Mouse (Mus musculus) limb, embryonic 15.5 days (tissue): Measurements from ENCODE around the gene Fam57b. TPM values are rescaled to one million over a fixed set of nuclear protein-coding genes. Genes with fewer than 3 reads are reported as not detected.
A peak's percentile ranks its signal among the peaks of the same experiment; 100 is the strongest.

Experiments
- ATAC-seq: fragments of 200-750 bp; cut with Nextera tagmentation; 2 replicates; pipeline ENCODE4 v1.8.0; 2017; ENCODE audit warnings: low read depth, moderate TSS enrichment; ENCODE audit not compliant: insufficient number of reproducible peaks, low FRiP score, low TSS enrichment
- H3K27ac ChIP-seq: fragments of 300-500 bp; sonication (generic); 2 replicates; pipeline ENCODE4 v1.5.1; 2015; ENCODE audit warnings: moderate library complexity, mild to moderate bottlenecking, inconsistent platforms
- H3K27me3 ChIP-seq: fragments of 300-500 bp; sonication (generic); 2 replicates; pipeline ENCODE4 v1.6.1; 2015; ENCODE audit warnings: inconsistent platforms
- H3K36me3 ChIP-seq: fragments of 300-500 bp; sonication (generic); 2 replicates; pipeline ENCODE4 v1.6.1; 2015; ENCODE audit warnings: inconsistent platforms
- H3K4me1 ChIP-seq: fragments of 300-500 bp; sonication (generic); 2 replicates; pipeline ENCODE4 v1.6.1; 2015; ENCODE audit warnings: inconsistent platforms
- H3K4me2 ChIP-seq: fragments of 300-500 bp; sonication (generic); 2 replicates; pipeline ENCODE4 v1.6.1; 2015; ENCODE audit warnings: mild to moderate bottlenecking, inconsistent platforms
- H3K4me3 ChIP-seq: fragments of 300-500 bp; sonication (generic); 2 replicates; pipeline ENCODE4 v1.5.1; 2015; ENCODE audit warnings: mild to moderate bottlenecking, inconsistent platforms
- H3K9ac ChIP-seq: fragments of 300-500 bp; sonication (generic); 2 replicates; pipeline ENCODE4 v1.6.1; 2015; ENCODE audit warnings: inconsistent platforms
- H3K9me3 ChIP-seq: fragments of 300-500 bp; sonication (generic); 2 replicates; pipeline ENCODE4 v1.6.1; 2016; ENCODE audit warnings: inconsistent platforms
- WGBS: fragments of 180-500 bp; shearing (Covaris S2); methylation state at CpG from one replicate; pipeline ENCODE4 v1.1.7; 2015; 5-methylcytosine and 5-hydroxymethylcytosine counted together
- polyA plus RNA-seq: library from polyadenylated mRNA; unstranded; fragments of >200 nt; fragmentation: Nextera tagmentation; extraction: Ambion mirVana; gene quantifications from 2 replicates; pipeline ENCODE4 v1.2.1, GENCODE M21; 2015

Gene Fam57b
- polyA plus RNA-seq, 1 experiment from 2014 or later = 0.56 TPM

DNA sequence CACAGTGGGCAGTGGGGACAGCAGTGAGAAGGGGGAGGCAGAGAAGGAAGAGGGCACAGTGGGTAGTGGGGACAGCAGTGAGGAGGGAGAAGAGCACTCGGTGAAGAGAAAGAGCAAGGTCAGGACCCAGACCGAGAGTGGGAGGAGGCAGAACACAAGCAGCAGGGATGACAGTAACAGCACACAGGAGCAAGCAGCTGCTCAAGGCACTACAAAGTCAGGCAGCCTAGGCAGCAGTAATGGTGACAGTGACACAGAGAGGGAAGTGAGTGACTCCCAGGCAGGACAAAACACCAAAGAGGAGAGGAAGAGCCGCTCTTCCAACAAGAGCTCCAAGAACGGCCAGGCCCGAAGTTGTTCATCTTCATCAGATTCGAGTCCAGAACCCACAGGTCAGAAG lies 66.3 kb downstream of the Fam57b start:
- H3K27me3 ChIP-seq = no peaks in the 10 kb centered on the region
- H3K4me1 ChIP-seq = peaks cover 33% of the 10 kb centered on the region
- no peak for ATAC-seq
- 76% methylated on average over 6 of the region's 6 CpGs for WGBS
- peak overlapping the region; percentile 82 for H3K4me2 ChIP-seq
- H3K9me3 ChIP-seq = no peaks in the 10 kb centered on the region
- peak overlapping the region; percentile 60 for H3K9ac ChIP-seq
- peak overlapping the region; percentile 91; the same call in 1 of the 2 replicates for H3K27ac ChIP-seq
- H3K36me3 ChIP-seq = peaks cover 63% of the 10 kb centered on the region
- H3K4me3 ChIP-seq = peak overlapping the region; percentile 69

DNA sequence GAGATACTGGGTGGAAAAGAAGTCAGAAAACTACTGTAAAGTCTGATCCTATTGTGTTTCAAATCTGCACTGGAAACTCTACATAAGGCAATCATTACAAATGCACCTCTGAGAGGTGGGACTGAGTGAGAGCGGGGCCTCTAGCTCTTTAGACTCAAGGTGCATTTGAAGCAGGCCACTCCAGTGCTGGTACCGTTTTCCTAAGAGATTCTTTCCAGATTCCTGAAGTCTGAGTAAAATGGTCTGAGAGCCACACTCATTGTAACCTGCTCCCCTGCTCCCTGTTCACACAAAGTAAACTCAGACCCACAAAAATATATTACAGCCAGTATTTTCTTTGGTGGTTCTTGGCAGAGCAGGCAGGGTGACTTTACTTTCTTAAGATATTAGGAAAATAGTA lies 70.1 kb downstream of the Fam57b start:
- Histone ChIP-seq H3K4me1 (peaks cover 22% of the 10 kb centered on the region), H3K27ac (no peak overlapping the region), H3K4me2 (no peak overlapping the region), H3K27me3 (no peaks in the 10 kb centered on the region), H3K36me3 (peaks cover 87% of the 10 kb centered on the region), H3K9ac (no peak overlapping the region), H3K4me3 (no peak overlapping the region), H3K9me3 (no peaks in the 10 kb centered on the region)
- no peak for ATAC-seq
- 88% methylated on average over 2 of the region's 2 CpGs for WGBS

DNA sequence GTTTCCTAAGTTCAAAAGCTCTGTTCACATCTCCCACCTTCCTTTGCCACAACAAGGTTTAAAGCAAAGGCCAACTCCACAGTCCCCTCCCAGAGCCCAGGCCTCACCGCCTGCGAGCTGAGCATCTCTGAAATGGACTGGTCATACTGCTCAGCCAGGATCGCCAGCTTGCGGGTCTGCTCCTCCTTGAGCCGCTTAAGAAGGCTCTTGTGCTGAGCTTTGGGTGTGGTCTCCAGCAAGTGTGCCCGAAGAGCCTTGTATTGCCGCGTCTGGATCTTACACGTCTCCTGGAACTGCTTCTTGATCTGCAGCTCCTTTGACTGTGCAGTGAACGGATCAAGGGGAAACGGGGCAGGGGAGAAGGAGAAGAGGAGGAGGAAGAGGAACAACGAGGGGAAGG lies 70.5 kb downstream of the Fam57b start:
- Histone ChIP-seq H3K27ac (no peak overlapping the region), H3K36me3 (peaks cover 92% of the 10 kb centered on the region), H3K9ac (no peak overlapping the region), H3K4me1 (peaks cover 18% of the 10 kb centered on the region), H3K27me3 (no peaks in the 10 kb centered on the region), H3K4me2 (no peak overlapping the region), H3K4me3 (no peak overlapping the region), H3K9me3 (no peaks in the 10 kb centered on the region)
- ATAC-seq = no peak
- WGBS = 85% methylated on average over 12 of the region's 12 CpGs

DNA sequence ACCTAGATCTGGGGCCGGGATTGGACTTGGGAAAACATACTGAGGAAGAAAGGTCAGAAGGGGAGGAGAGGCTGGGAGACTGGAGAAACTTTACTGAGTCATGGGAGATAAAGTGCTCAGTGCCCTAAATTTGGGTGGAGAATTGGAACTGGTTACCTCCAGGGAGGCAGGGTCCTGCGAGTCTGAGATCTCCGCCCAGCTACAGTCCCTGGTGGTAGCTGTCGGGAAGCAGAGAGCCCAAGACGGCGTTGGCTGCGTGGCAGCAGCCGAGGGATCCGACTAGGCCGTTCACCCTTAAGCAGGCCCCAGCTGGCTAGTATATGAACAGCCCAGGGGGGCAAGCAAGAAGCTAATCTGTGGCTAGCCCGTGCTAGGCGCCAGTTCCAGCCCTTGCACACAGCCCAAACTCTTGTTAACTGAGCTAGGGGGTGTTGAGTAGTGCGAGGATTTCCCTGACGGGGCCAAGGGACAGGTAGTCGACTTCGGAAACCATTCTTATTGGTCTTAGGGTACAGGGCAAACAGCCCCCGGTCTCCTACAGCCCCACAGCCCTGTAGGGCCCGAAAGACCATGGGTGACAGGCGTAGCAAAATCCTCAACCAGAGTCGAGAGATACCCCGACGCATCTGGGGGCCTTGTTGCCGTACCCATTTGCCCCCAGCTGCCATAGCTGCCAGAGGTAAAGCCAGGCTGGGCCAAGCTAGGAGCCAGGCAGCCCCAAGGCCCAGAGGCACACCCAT lies 72.5 kb downstream of the Fam57b start:
- Histone ChIP-seq H3K4me2 (no peak overlapping the region), H3K9ac (no peak overlapping the region), H3K4me3 (no peak overlapping the region), H3K4me1 (no peaks in the 10 kb centered on the region), H3K27me3 (no peaks in the 10 kb centered on the region), H3K36me3 (peaks cover 99% of the 10 kb centered on the region), H3K27ac (no peak overlapping the region), H3K9me3 (no peaks in the 10 kb centered on the region)
- no peak for ATAC-seq
- 89% methylated on average over 23 of the region's 23 CpGs for WGBS

DNA sequence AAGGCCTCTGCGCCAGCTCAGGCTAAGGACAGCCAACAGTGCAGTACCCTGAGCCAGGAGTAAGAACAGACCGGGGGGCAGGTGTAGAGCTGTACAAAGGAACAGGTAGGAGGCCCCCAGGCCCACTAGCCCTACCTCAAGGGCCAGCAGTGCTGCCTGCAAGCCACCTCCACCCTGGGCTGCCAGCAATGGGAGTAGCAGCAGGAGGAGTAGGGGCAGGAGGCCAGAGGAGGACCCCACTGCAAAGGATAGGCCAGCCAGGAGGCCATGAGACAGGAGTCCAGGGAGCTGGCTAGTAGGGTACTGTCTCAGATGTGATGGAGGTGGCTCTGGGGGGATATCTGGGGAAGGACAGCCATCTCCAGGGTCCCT lies 73.0 kb downstream of the Fam57b start:
- no peak for ATAC-seq
- Histone ChIP-seq H3K9me3 (no peaks in the 10 kb centered on the region), H3K4me2 (no peak overlapping the region), H3K36me3 (peaks cover 99% of the 10 kb centered on the region), H3K9ac (0 out of 2 replicates have a peak overlapping the region, but pooled peaks have one; percentile 23), H3K4me1 (no peaks in the 10 kb centered on the region), H3K4me3 (no peak overlapping the region), H3K27me3 (no peaks in the 10 kb centered on the region), H3K27ac (no peak overlapping the region)
- WGBS = 94% methylated on average over 2 of the region's 2 CpGs

DNA sequence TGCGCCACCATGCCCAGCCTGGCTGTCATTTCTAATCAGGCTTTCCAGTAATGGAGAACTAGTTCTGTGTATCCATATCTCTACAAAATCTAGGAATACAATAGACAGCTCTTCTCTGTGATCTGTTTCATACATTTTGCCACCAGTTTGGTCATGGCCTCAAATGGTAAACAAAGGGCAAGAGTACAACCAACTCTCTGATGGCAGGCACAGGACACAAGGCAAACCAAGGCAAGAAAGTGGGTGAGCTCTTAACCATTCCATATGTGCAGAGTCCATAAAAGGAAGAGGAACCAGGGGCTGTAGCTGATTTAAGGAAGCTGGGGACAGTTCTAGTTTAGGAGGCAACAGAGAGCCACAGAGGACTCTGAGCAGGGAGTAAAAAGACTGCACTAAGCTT lies 79.8 kb downstream of the Fam57b start:
- Histone ChIP-seq H3K27ac (no peak overlapping the region), H3K9me3 (no peaks in the 10 kb centered on the region), H3K36me3 (peaks cover 92% of the 10 kb centered on the region), H3K9ac (no peak overlapping the region), H3K4me3 (no peak overlapping the region), H3K4me1 (peaks cover 16% of the 10 kb centered on the region), H3K27me3 (no peaks in the 10 kb centered on the region), H3K4me2 (no peak overlapping the region)
- 98% methylated on average over 1 of the region's 1 CpGs for WGBS
- no peak for ATAC-seq

Other genes with a start within 250 kb of the Fam57b start
- gene Eif3c, start 231.3 kb upstream of the Fam57b start, polyA plus RNA-seq = 173 and 191 TPM in 2 replicates
- gene Apobr, start 212.7 kb upstream of the Fam57b start, polyA plus RNA-seq = 0.79 and 1.9 TPM in 2 replicates
- gene Cln3, start 211.9 kb upstream of the Fam57b start, polyA plus RNA-seq = 32.7 and 37.7 TPM in 2 replicates
- gene Il27, start 202.7 kb upstream of the Fam57b start, polyA plus RNA-seq = not detected in 2 replicates
- 29.8 and 41.9 TPM in 2 replicates for gene Nupr1, start 166.8 kb upstream of the Fam57b start, polyA plus RNA-seq
- 43.4 and 43.9 TPM in 2 replicates for gene Sgf29, start 148.4 kb upstream of the Fam57b start, polyA plus RNA-seq
- gene Sult1a1, start 121.2 kb upstream of the Fam57b start, polyA plus RNA-seq = 12.2 and 17.5 TPM in 2 replicates
- 109 and 131 TPM in 2 replicates for gene Bola2, start 102.3 kb upstream of the Fam57b start, polyA plus RNA-seq
- 10.5 and 12.3 TPM in 2 replicates for gene Slx1b, start 101.9 kb upstream of the Fam57b start, polyA plus RNA-seq
- 44.5 and 46.5 TPM in 2 replicates for gene Coro1a, start 89.9 kb upstream of the Fam57b start, polyA plus RNA-seq
- 65.2 and 68.3 TPM in 2 replicates for gene Mapk3, start 38.1 kb upstream of the Fam57b start, polyA plus RNA-seq
- 16.8 and 17.7 TPM in 2 replicates for gene Gdpd3, start 31.3 kb upstream of the Fam57b start, polyA plus RNA-seq
- 117 and 122 TPM in 2 replicates for gene Ypel3, start 20.7 kb upstream of the Fam57b start, polyA plus RNA-seq
- 0.37 and 0.46 TPM in 2 replicates for gene Tbx6, start 16.2 kb upstream of the Fam57b start, polyA plus RNA-seq
- gene Ppp4c, start 5.2 kb upstream of the Fam57b start, polyA plus RNA-seq = 212 and 227 TPM in 2 replicates
- gene 4930451I11Rik, start 34.0 kb downstream of the Fam57b start, polyA plus RNA-seq = not detected in 2 replicates
- gene Doc2a, start 49.7 kb downstream of the Fam57b start, polyA plus RNA-seq = 0.57 and 0.82 TPM in 2 replicates
- gene Hirip3, start 64.3 kb downstream of the Fam57b start, polyA plus RNA-seq = 26.7 and 30.1 TPM in 2 replicates
- gene Ino80e, start 64.7 kb downstream of the Fam57b start, polyA plus RNA-seq = 80.7 and 82.1 TPM in 2 replicates
- gene Taok2, start 87.0 kb downstream of the Fam57b start, polyA plus RNA-seq = 40.9 and 46.3 TPM in 2 replicates
- 31.3 and 35.1 TPM in 2 replicates for gene Tmem219, start 125.2 kb downstream of the Fam57b start, polyA plus RNA-seq
- gene Kctd13, start 131.2 kb downstream of the Fam57b start, polyA plus RNA-seq = 13.5 and 15.3 TPM in 2 replicates
- gene Asphd1, start 151.9 kb downstream of the Fam57b start, polyA plus RNA-seq = 0.10 TPM in 1 of 2 replicates, not detected in the other
- 0.46 and 0.50 TPM in 2 replicates for gene Sez6l2, start 152.9 kb downstream of the Fam57b start, polyA plus RNA-seq
- 105 and 119 TPM in 2 replicates for gene Cdipt, start 178.2 kb downstream of the Fam57b start, polyA plus RNA-seq
- 1.5 and 1.6 TPM in 2 replicates for gene Cdiptos, start 178.4 kb downstream of the Fam57b start, polyA plus RNA-seq
- gene Mvp, start 217.0 kb downstream of the Fam57b start, polyA plus RNA-seq = 13.1 and 17.0 TPM in 2 replicates
- 0.63 and 1.8 TPM in 2 replicates for gene Pagr1b, start 218.8 kb downstream of the Fam57b start, polyA plus RNA-seq
- 46.7 and 85.6 TPM in 2 replicates for gene Pagr1a, start 219.7 kb downstream of the Fam57b start, polyA plus RNA-seq
- 28.9 and 58.2 TPM in 2 replicates for gene Gm42742, start 223.4 kb downstream of the Fam57b start, polyA plus RNA-seq
- gene Prrt2, start 223.5 kb downstream of the Fam57b start, polyA plus RNA-seq = 16.5 and 17.5 TPM in 2 replicates
- gene Maz, start 229.4 kb downstream of the Fam57b start, polyA plus RNA-seq = 49.8 and 54.8 TPM in 2 replicates
- 90.7 and 96.9 TPM in 2 replicates for gene Kif22, start 244.8 kb downstream of the Fam57b start, polyA plus RNA-seq